Mouse (Mus musculus): Measurements from ENCODE around the gene Kcnj16.

- no peak for TF ChIP-seq CTCF (IDR thresholded peaks at IDR 0.05; ENCODE audit: low read depth, low read length)
- TF ChIP-seq POLR2A (IDR thresholded peaks at IDR 0.05; ENCODE audit: borderline replicate concordance, low read depth, low read length): no peak
These were observed 48.4 kb downstream of the Kcnj16 start for GRCm38 (mm10) chr11:111016206-111016605.
